Mouse (Mus musculus): Measurements from ENCODE around the gene Ccdc130. TPM values are rescaled to one million over a fixed set of nuclear protein-coding genes. Genes with fewer than 3 reads are reported as not detected.

Ccdc130 gene
- polyA plus RNA-seq, 1 experiment from 2014 or later, result 24.0 TPM

DNA sequence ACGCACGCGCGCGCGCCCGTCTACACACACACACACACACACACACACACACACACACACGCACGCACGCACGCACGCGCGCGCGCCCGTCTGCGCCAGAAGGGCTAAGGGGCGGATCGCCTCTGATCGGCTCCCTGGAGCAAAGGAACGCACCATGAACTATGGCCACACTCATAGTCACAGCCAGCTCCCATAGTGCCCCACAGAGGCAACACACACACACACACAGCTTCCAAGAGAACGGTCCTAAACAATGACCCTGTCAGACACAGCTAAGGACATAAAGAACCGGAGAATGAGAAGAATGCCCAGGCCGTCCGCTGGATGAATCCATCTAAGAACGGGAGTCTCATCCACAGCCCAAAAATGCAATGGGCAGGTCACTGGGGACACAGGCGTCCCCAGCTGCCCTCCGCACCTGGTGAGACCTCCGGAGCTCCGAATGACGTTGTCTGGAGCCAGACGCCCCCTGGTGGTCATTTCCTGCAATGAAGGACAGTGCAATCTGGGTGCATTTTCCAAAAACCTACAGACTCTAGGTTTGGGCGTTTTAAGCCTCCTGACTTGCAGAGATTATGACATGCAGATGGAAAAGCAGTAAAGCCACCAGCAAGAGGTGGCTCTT, 59.9 kb downstream of the Ccdc130 start:
- H3K36me3 ChIP-seq, result peaks cover 62% of the 10 kb centered on the region
- H3K4me1 ChIP-seq (replicated peaks), result peaks cover 27% of the 10 kb centered on the region
- peak overlapping the region; percentile 36; the same call in 1 of the 2 replicates for H3K9ac ChIP-seq (replicated peaks)
- peak; percentile 49; the same call in 1 of the 2 replicates for ATAC-seq
- H3K9me3 ChIP-seq, result no peaks in the 10 kb centered on the region
- H3K4me3 ChIP-seq (replicated peaks), result no peak overlapping the region
- H3K27me3 ChIP-seq, result no peaks in the 10 kb centered on the region
- H3K4me2 ChIP-seq (replicated peaks), result peak overlapping the region; percentile 31
- H3K27ac ChIP-seq, result no peak overlapping the region
- WGBS, result 57% methylated on average over 32 of the region's 34 CpGs

DNA sequence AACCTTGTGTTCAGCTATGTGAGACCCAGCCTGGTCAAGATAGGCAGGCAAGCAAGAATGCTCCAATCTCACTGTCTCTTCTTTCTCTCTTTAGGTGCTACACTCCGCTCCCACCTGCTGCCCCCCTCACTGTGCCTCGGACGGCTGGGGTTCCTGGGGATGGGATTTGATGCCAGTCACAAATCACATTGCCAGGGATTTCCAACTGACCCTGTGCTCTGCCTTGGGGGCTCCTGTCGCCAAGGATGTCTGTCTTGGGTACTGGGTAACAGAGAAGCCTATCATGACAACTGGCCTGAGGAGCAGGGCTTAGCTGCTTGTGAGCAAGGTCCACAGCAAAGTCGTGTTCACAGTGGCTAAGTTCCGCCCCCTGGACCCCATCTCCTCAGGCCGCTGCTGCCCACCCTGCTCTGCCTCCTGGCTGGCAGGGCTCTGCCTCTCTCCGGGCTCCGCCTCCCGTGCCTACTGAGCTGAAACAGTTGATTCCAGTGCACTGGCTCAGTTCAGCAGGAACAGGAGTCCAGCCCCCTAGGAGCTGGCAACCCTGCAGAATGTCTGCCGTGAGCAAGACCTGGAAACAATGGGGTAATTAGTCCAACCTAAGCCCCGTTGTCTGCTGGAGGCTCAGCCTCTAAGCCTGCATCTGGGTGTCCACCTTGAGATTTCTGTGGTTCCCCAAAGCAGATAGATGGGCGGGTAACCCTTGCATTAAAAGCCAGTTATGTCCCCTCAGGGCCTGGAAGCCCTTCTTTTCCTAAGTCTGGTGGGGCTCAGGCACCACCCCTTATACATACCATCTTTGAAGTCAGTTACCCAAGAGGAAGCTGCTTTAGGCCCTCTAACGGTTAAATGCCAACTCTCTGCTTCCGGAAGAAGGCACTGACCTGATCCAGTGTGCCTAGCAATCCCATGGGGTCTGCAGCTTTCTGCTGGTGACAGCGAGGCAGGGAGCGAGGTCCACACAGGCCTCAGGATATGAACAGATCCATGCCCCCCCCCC, 61.5 kb downstream of the Ccdc130 start:
- WGBS, result 31% methylated on average over 17 of the region's 17 CpGs
- peaks cover 46% of the 10 kb centered on the region for H3K36me3 ChIP-seq
- H3K27me3 ChIP-seq, result no peaks in the 10 kb centered on the region
- ATAC-seq, result 0 out of 2 replicates have a peak, but pooled peaks have one; percentile 18
- peak overlapping the region; percentile 40; the same call in 1 of the 2 replicates for H3K9ac ChIP-seq (replicated peaks)
- H3K4me1 ChIP-seq (replicated peaks), result peaks cover 31% of the 10 kb centered on the region
- H3K4me3 ChIP-seq (replicated peaks), result no peak overlapping the region
- H3K9me3 ChIP-seq, result no peaks in the 10 kb centered on the region
- no peak overlapping the region for H3K4me2 ChIP-seq (replicated peaks)
- peak overlapping the region; percentile 67; the same call in 1 of the 2 replicates for H3K27ac ChIP-seq

DNA sequence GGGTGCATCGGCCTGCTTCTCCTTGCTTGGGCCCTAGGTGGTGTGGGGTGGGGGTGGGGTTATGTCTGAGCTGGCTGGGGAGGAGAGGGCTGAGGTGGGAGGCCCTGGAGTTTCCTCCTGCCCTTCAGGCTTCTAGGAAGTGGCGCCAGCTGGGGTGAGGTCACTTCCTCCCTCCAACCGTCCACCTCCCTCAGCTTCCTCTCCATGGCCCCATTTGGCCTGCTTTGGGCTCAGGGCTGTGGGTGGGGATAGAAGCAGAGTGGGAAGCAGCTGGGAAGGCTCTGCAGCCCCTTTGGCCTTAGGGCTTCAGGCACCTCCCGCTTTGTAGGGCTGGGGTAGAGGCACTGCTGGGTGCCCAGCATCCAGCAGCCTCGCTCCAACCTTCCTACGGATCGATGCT, 62.4 kb downstream of the Ccdc130 start:
- H3K9me3 ChIP-seq, result no peaks in the 10 kb centered on the region
- WGBS, result 75% methylated on average over 7 of the region's 7 CpGs
- H3K27me3 ChIP-seq, result no peaks in the 10 kb centered on the region; the same call in 1 of the 2 replicates
- no peak for ATAC-seq
- no peak overlapping the region for H3K4me2 ChIP-seq (replicated peaks)
- peaks cover 37% of the 10 kb centered on the region for H3K36me3 ChIP-seq
- peak overlapping the region; percentile 67; the same call in 1 of the 2 replicates for H3K27ac ChIP-seq
- peaks cover 39% of the 10 kb centered on the region for H3K4me1 ChIP-seq (replicated peaks)
- peak overlapping the region; percentile 40; the same call in 1 of the 2 replicates for H3K9ac ChIP-seq (replicated peaks)
- H3K4me3 ChIP-seq (replicated peaks), result no peak overlapping the region

MicroRNAs within 50 kb of the gene (microRNA counts, 519-probe panel; counts per million panel counts)
- microRNA mmu-miR-23a, result 4,482 counts per million, percentile 81 among the panel's probes with 10 or more counts
- microRNA mmu-miR-27a, result 5,010 counts per million, percentile 87 among the panel's probes with 10 or more counts

Small RNAs within 50 kb of the gene (microRNA-seq; reads per million reads assigned to microRNA genes)
- 3,346 reads per million, percentile 87 among the genes with 10 or more reads in this experiment for gene Mir23a
- not detected for gene Mir24-2
- gene Mir27a, result 48.2 reads per million, percentile 45 among the genes with 10 or more reads in this experiment
- gene Mir3074-2, result not detected

Other genes starting within 250 kb of the Ccdc130 start
- gene Palm3, start 248.9 kb downstream of the Ccdc130 start, polyA plus RNA-seq (2015; fragmentation: Nextera tagmentation; extraction: Ambion mirVana), result 2.0 and 3.4 TPM in 2 replicates
- gene Il27ra, start 227.8 kb downstream of the Ccdc130 start, polyA plus RNA-seq (2015; fragmentation: Nextera tagmentation; extraction: Ambion mirVana), result 0.23 and 0.26 TPM in 2 replicates
- gene Rln3, start 225.4 kb downstream of the Ccdc130 start, polyA plus RNA-seq (2015; fragmentation: Nextera tagmentation; extraction: Ambion mirVana), result not detected in 2 replicates
- 1.8 and 2.1 TPM in 2 replicates for gene Gm10643, start 205.2 kb downstream of the Ccdc130 start, polyA plus RNA-seq (2015; fragmentation: Nextera tagmentation; extraction: Ambion mirVana)
- 9.8 and 10.0 TPM in 2 replicates for gene Rfx1, start 203.5 kb downstream of the Ccdc130 start, polyA plus RNA-seq (2015; fragmentation: Nextera tagmentation; extraction: Ambion mirVana)
- gene Dcaf15, start 165.6 kb downstream of the Ccdc130 start, polyA plus RNA-seq (2015; fragmentation: Nextera tagmentation; extraction: Ambion mirVana), result 21.0 and 23.3 TPM in 2 replicates
- gene Podnl1, start 144.4 kb downstream of the Ccdc130 start, polyA plus RNA-seq (2015; fragmentation: Nextera tagmentation; extraction: Ambion mirVana), result 0.44 and 0.57 TPM in 2 replicates
- 24.5 and 24.7 TPM in 2 replicates for gene Cc2d1a, start 122.4 kb downstream of the Ccdc130 start, polyA plus RNA-seq (2015; fragmentation: Nextera tagmentation; extraction: Ambion mirVana)
- gene 4930432K21Rik, start 122.4 kb downstream of the Ccdc130 start, polyA plus RNA-seq (2015; fragmentation: Nextera tagmentation; extraction: Ambion mirVana), result 2.3 and 2.7 TPM in 2 replicates
- gene Nanos3, start 85.2 kb downstream of the Ccdc130 start, polyA plus RNA-seq (2015; fragmentation: Nextera tagmentation; extraction: Ambion mirVana), result 8.8 and 11.6 TPM in 2 replicates
- gene Zswim4, start 33.3 kb downstream of the Ccdc130 start, polyA plus RNA-seq (2015; fragmentation: Nextera tagmentation; extraction: Ambion mirVana), result 44.9 and 47.4 TPM in 2 replicates
- gene D8Ertd738e, start 20.7 kb downstream of the Ccdc130 start, polyA plus RNA-seq (2015; fragmentation: Nextera tagmentation; extraction: Ambion mirVana), result 261 and 273 TPM in 2 replicates
- 49.7 and 57.5 TPM in 2 replicates for gene Mri1, start 13.1 kb downstream of the Ccdc130 start, polyA plus RNA-seq (2015; fragmentation: Nextera tagmentation; extraction: Ambion mirVana)
- 18.6 and 19.0 TPM in 2 replicates for gene Cacna1a, start 118.1 kb upstream of the Ccdc130 start, polyA plus RNA-seq (2015; fragmentation: Nextera tagmentation; extraction: Ambion mirVana)

Data from midbrain, embryonic 13.5 days (tissue).